Mouse (Mus musculus): ENCODE results near the gene Ust. TPM values are rescaled to one million over a fixed set of nuclear protein-coding genes. Genes with fewer than 3 reads are reported as not detected.

The Ust gene
- polyA plus RNA-seq, 1 experiment from 2014 or later = 2.0 TPM

DNA sequence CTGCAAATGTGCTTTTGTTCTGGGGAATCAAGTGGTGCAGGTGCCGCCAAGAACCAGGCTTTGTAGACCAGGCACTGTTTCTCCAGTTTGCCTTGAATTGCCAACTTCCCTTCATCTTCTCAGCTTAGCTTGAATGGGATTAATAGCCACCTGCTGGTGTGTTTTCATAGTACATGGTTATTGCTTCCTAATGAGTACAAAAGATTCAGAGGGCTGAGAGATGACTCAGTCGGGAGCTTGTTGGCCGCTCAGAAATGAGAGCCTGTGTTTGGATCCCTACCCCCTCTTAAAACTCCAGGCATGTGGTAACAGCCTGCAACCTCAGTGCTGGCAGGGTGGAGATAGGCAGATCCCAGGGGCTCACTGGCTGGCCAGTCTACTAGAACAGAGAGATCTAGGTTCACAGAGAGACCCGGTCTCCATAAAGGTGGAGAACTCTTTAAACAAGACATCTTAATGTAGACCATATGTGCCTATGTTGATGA, 127.3 kb downstream of the Ust start:
- Histone ChIP-seq H3K9me3 (ENCODE audit: control insufficient read depth) (no peaks in the 10 kb centered on the region), H3K4me2 (replicated peaks; ENCODE audit: low read depth) (no peak overlapping the region), H3K27me3 (replicated peaks; ENCODE audit: control insufficient read depth, insufficient read depth, low read length) (no peaks in the 10 kb centered on the region), H3K9ac (ENCODE audit: low read depth, low read length) (no peak overlapping the region), H3K27ac (ENCODE audit: low read depth, low read length) (no peak overlapping the region), H3K36me3 (ENCODE audit: control insufficient read depth, insufficient read depth) (no peaks in the 10 kb centered on the region), H3K4me1 (replicated peaks; ENCODE audit: control insufficient read depth, insufficient read depth, low read length) (no peaks in the 10 kb centered on the region), H3K4me3 (ENCODE audit: low read depth, low read length) (no peak overlapping the region)
- TF ChIP-seq CTCF (IDR thresholded peaks at IDR 0.05; ENCODE audit: low read depth) = 0 out of 2 replicates have a peak, but pooled peaks have one; percentile 17
- no peak for ATAC-seq
- WGBS = 78% methylated on average over 4 of the region's 4 CpGs

GRCm38 (mm10) chr10:8388239-8388638, 130.4 kb downstream of the Ust start:
- TF ChIP-seq CTCF (IDR thresholded peaks at IDR 0.05; ENCODE audit: low read depth) = no peak
- H3K4me1 ChIP-seq (replicated peaks; ENCODE audit: control insufficient read depth, insufficient read depth, low read length) = no peaks in the 10 kb centered on the region
- no peaks in the 10 kb centered on the region for H3K9me3 ChIP-seq (ENCODE audit: control insufficient read depth)
- H3K9ac ChIP-seq (ENCODE audit: low read depth, low read length) = no peak overlapping the region
- H3K27ac ChIP-seq (ENCODE audit: low read depth, low read length) = no peak overlapping the region
- no peak overlapping the region for H3K4me3 ChIP-seq (ENCODE audit: low read depth, low read length)
- H3K27me3 ChIP-seq (replicated peaks; ENCODE audit: control insufficient read depth, insufficient read depth, low read length) = no peaks in the 10 kb centered on the region
- H3K4me2 ChIP-seq (replicated peaks; ENCODE audit: low read depth) = no peak overlapping the region
- WGBS = 53% methylated on average over 7 of the region's 7 CpGs
- ATAC-seq = no peak
- no peaks in the 10 kb centered on the region for H3K36me3 ChIP-seq (ENCODE audit: control insufficient read depth, insufficient read depth)

- no peaks in the 10 kb centered on the region for H3K9me3 ChIP-seq (ENCODE audit: control insufficient read depth)
- no peak for TF ChIP-seq CTCF (IDR thresholded peaks at IDR 0.05; ENCODE audit: low read depth)
- no peak for ATAC-seq
- no peaks in the 10 kb centered on the region for H3K36me3 ChIP-seq (ENCODE audit: control insufficient read depth, insufficient read depth)
- H3K4me3 ChIP-seq (ENCODE audit: low read depth, low read length) = no peak overlapping the region
- no peak overlapping the region for H3K4me2 ChIP-seq (replicated peaks; ENCODE audit: low read depth)
- 70% methylated on average over 10 of the region's 10 CpGs for WGBS
- H3K4me1 ChIP-seq (replicated peaks; ENCODE audit: control insufficient read depth, insufficient read depth, low read length) = no peaks in the 10 kb centered on the region
- H3K27me3 ChIP-seq (replicated peaks; ENCODE audit: control insufficient read depth, insufficient read depth, low read length) = no peaks in the 10 kb centered on the region
- no peak overlapping the region for H3K9ac ChIP-seq (ENCODE audit: low read depth, low read length)
- no peak overlapping the region for H3K27ac ChIP-seq (ENCODE audit: low read depth, low read length)
Measured at GRCm38 (mm10) chr10:8369894-8370500, 148.6 kb downstream of the Ust start.

- no peaks in the 10 kb centered on the region for H3K36me3 ChIP-seq (ENCODE audit: control insufficient read depth, insufficient read depth)
- no peaks in the 10 kb centered on the region for H3K27me3 ChIP-seq (replicated peaks; ENCODE audit: control insufficient read depth, insufficient read depth, low read length)
- no peak overlapping the region for H3K4me3 ChIP-seq (ENCODE audit: low read depth, low read length)
- 31% methylated on average over 1 of the region's 1 CpGs for whole genome bisulfite sequencing
- TF ChIP-seq CTCF (IDR thresholded peaks at IDR 0.05; ENCODE audit: low read depth) = no peak
- no peak for ATAC-seq
- H3K4me2 ChIP-seq (replicated peaks; ENCODE audit: low read depth) = no peak overlapping the region
- H3K4me1 ChIP-seq (replicated peaks; ENCODE audit: control insufficient read depth, insufficient read depth, low read length) = no peaks in the 10 kb centered on the region
- no peaks in the 10 kb centered on the region for H3K9me3 ChIP-seq (ENCODE audit: control insufficient read depth)
- no peak overlapping the region for H3K9ac ChIP-seq (ENCODE audit: low read depth, low read length)
- H3K27ac ChIP-seq (ENCODE audit: low read depth, low read length) = no peak overlapping the region
Measured at GRCm38 (mm10) chr10:8365816-8366215, 152.8 kb downstream of the Ust start.

GRCm38 (mm10) chr10:8364182-8364581, 154.4 kb downstream of the Ust start:
- no peak overlapping the region for H3K4me3 ChIP-seq (ENCODE audit: low read depth, low read length)
- H3K9ac ChIP-seq (ENCODE audit: low read depth, low read length) = no peak overlapping the region
- H3K36me3 ChIP-seq (ENCODE audit: control insufficient read depth, insufficient read depth) = no peaks in the 10 kb centered on the region
- ATAC-seq = no peak
- H3K9me3 ChIP-seq (ENCODE audit: control insufficient read depth) = no peaks in the 10 kb centered on the region
- H3K4me1 ChIP-seq (replicated peaks; ENCODE audit: control insufficient read depth, insufficient read depth, low read length) = no peaks in the 10 kb centered on the region
- H3K27me3 ChIP-seq (replicated peaks; ENCODE audit: control insufficient read depth, insufficient read depth, low read length) = no peaks in the 10 kb centered on the region
- no peak overlapping the region for H3K4me2 ChIP-seq (replicated peaks; ENCODE audit: low read depth)
- 62% methylated on average over 3 of the region's 3 CpGs for WGBS
- H3K27ac ChIP-seq (ENCODE audit: low read depth, low read length) = no peak overlapping the region
- TF ChIP-seq CTCF (IDR thresholded peaks at IDR 0.05; ENCODE audit: low read depth) = no peak

GRCm38 (mm10) chr10:8363281-8363680, 155.3 kb downstream of the Ust start:
- Histone ChIP-seq H3K9ac (ENCODE audit: low read depth, low read length) (no peak overlapping the region), H3K4me2 (replicated peaks; ENCODE audit: low read depth) (no peak overlapping the region), H3K36me3 (ENCODE audit: control insufficient read depth, insufficient read depth) (no peaks in the 10 kb centered on the region), H3K27ac (ENCODE audit: low read depth, low read length) (no peak overlapping the region), H3K9me3 (ENCODE audit: control insufficient read depth) (no peaks in the 10 kb centered on the region), H3K4me3 (ENCODE audit: low read depth, low read length) (no peak overlapping the region), H3K4me1 (replicated peaks; ENCODE audit: control insufficient read depth, insufficient read depth, low read length) (no peaks in the 10 kb centered on the region), H3K27me3 (replicated peaks; ENCODE audit: control insufficient read depth, insufficient read depth, low read length) (no peaks in the 10 kb centered on the region)
- 37% methylated on average over 8 of the region's 8 CpGs for WGBS
- ATAC-seq = no peak
- no peak for TF ChIP-seq CTCF (IDR thresholded peaks at IDR 0.05; ENCODE audit: low read depth)

Data from intestine, postnatal 0 days (tissue).